Mouse (Mus musculus): ENCODE measurements at regions not wholly inside any gene's neighbourhood (a gene's known extent, or its start where the extent isn't known, plus 50 kb on each side); places are given as distances from the start of the nearest gene placed in this dataset.

DNA sequence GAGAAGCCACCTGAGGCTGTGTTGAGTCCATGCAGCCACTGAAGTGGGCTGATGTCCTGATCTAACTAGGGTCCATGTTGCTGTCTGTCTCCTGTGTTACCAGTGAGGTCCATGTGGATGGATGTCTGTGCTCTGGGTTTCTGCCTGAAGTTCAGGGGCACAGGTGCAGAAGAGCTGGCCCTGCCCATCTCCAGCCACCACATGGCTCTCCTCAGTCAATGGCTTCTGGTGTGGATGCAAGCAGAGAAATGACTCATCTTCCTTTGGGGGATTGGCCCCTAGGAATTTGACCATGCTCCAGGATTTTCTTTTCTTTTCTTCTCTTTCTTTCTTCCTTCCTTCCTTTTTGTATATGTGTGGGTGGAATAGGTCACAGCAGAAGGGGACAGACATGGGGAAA, 66.8 kb upstream of the Tgif1 start:
- Histone ChIP-seq H3K4me3 (replicated peaks in 1 of 3; ENCODE audit: low read depth in 2 of 3, low read length in 2 of 3, poor library complexity in 1 of 3) (no peak overlapping the region), H3K36me3 (replicated peaks in 1 of 2; ENCODE audit: control insufficient read depth in 1 of 2, insufficient read depth in 1 of 2, low read length in 1 of 2) (peaks cover 54 to 76% of the 10 kb centered on the region in 2 experiments), H3K9me3 (replicated peaks; ENCODE audit: low read length) (no peaks in the 10 kb centered on the region), H3K4me1 (ENCODE audit: control insufficient read depth in 1 of 2, insufficient read depth in 2 of 2) (peaks cover 8 to 50% of the 10 kb centered on the region in 2 experiments), H3K79me2 (replicated peaks; ENCODE audit: control insufficient read depth, extremely low read depth, insufficient read depth, poor library complexity, severe bottlenecking) (peaks cover 32% of the 10 kb centered on the region), H3K27me3 (replicated peaks) (no peaks in the 10 kb centered on the region), H3K9ac (ENCODE audit: insufficient read depth, low read depth) (no peak overlapping the region), H3K27ac (ENCODE audit: insufficient read depth, low read depth) (no peak overlapping the region), H3K4me2 (ENCODE audit: insufficient read depth, low read depth, poor library complexity, severe bottlenecking) (no peak overlapping the region)
- no peak for TF ChIP-seq MXI1 (IDR thresholded peaks at IDR 0.05; ENCODE audit: low read depth, low read length)
- TF ChIP-seq SIN3A (IDR thresholded peaks at IDR 0.05; ENCODE audit: low read length) = no peak
- TF ChIP-seq POLR2A (IDR thresholded peaks at IDR 0.05; ENCODE audit: low read depth, low read length) = no peak
- TF ChIP-seq UBTF (IDR thresholded peaks at IDR 0.05; ENCODE audit: low read depth, low read length) = no peak
- no peak for TF ChIP-seq KAT2A (IDR thresholded peaks at IDR 0.05; ENCODE audit: insufficient replicate concordance, low read length)
- no peak for TF ChIP-seq ZMIZ1 (IDR thresholded peaks at IDR 0.05; ENCODE audit: low read depth, low read length)
- no peak for TF ChIP-seq JUN (IDR thresholded peaks at IDR 0.05; ENCODE audit: insufficient read depth, low read depth, low read length)
- no peak for TF ChIP-seq POLR2AphosphoS2 (IDR thresholded peaks at IDR 0.05; ENCODE audit: low read depth, low read length)
- no peak for TF ChIP-seq ZKSCAN1 (IDR thresholded peaks at IDR 0.05; ENCODE audit: borderline replicate concordance, low read depth, low read length)
- TF ChIP-seq SMC3 (IDR thresholded peaks at IDR 0.05; ENCODE audit: low read depth, low read length) = no peak
- in situ Hi-C loops (cut with MboI; ENCODE audit: low pct_ligation_motif_present, low pct_unique_long_range_greater_than_20kb, low sequenced_read_pairs) (no loop called here), dilution Hi-C loops (cut with MboI; ENCODE audit: extremely low pct_ligation_motif_present, extremely low pct_unique_long_range_greater_than_20kb, low sequenced_read_pairs) (no loop called here)
- DNase-seq (ENCODE audit: extremely low read depth) = no peak

DNA sequence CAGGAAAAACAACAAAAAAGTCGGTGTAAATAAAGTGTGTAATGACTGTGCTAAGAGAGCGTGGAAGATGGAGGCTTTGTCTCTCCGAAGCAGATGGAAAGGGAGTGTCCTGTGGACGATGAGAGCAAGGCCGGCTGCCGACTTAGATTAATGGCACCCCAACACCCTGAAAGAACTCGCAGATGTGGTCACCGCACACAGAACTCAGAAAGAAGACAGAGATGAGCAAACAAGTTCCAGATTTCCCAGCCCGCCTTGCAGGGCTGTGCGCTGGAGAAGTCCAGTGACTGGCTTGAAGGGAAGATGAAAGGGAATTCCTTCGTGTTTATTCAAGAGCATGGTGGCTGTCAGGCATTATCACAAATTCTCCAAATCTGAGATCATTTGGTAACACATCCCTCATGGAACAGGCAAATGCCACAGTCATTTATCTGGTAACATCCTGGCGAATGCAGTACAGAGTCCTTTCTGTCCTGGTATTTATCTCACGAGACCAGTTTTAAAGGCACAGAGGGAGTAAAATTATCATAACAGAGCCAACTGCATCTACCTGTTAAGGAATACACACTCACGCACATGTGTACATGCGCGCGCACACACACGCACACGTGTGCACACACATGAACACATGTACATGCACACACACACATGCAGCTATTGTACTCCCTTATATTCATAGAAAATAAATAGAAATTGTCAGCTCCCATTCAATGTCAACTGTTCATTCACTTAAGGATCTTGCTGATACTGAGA, 64.0 kb upstream of the Tgif1 start:
- no peaks in the 10 kb centered on the region for H3K27me3 ChIP-seq (replicated peaks)
- peaks cover 3 to 47% of the 10 kb centered on the region in 2 experiments; a peak in 3 of 4 replicates for H3K4me1 ChIP-seq (ENCODE audit: control insufficient read depth in 1 of 2, insufficient read depth in 2 of 2)
- in situ Hi-C loops (cut with MboI; ENCODE audit: low pct_ligation_motif_present, low pct_unique_long_range_greater_than_20kb, low sequenced_read_pairs) (no loop called here), dilution Hi-C loops (cut with MboI; ENCODE audit: extremely low pct_ligation_motif_present, extremely low pct_unique_long_range_greater_than_20kb, low sequenced_read_pairs) (no loop called here)
- TF ChIP-seq ZNF384 (IDR thresholded peaks at IDR 0.05; ENCODE audit: low read depth, low read length) (no peak), RCOR1 (conservative IDR thresholded peaks at IDR 0.05; ENCODE audit: low read depth, low read length) (no peak), ZC3H11A (IDR thresholded peaks at IDR 0.05; ENCODE audit: low read depth, low read length) (no peak), MXI1 (IDR thresholded peaks at IDR 0.05; ENCODE audit: low read depth, low read length) (no peak), JUND (conservative IDR thresholded peaks at IDR 0.05; ENCODE audit: low read depth, low read length) (no peak), CHD2 (IDR thresholded peaks at IDR 0.05; ENCODE audit: low read length) (no peak), ZKSCAN1 (IDR thresholded peaks at IDR 0.05; ENCODE audit: borderline replicate concordance, low read depth, low read length) (no peak), BHLHE40 (IDR thresholded peaks at IDR 0.05; ENCODE audit: low read depth, low read length) (no peak), ELF1 (IDR thresholded peaks at IDR 0.05; ENCODE audit: low read depth, low read length) (no peak)
- H3K4me2 ChIP-seq (ENCODE audit: insufficient read depth, low read depth, poor library complexity, severe bottlenecking) = no peak overlapping the region
- no peak for DNase-seq (ENCODE audit: extremely low read depth)
- H3K9ac ChIP-seq (ENCODE audit: insufficient read depth, low read depth) = no peak overlapping the region
- no peak overlapping the region for H3K4me3 ChIP-seq (replicated peaks in 1 of 3; ENCODE audit: low read depth in 2 of 3, low read length in 2 of 3, poor library complexity in 1 of 3)
- H3K36me3 ChIP-seq (replicated peaks in 1 of 2; ENCODE audit: control insufficient read depth in 1 of 2, insufficient read depth in 1 of 2, low read length in 1 of 2) = peaks cover 51 to 76% of the 10 kb centered on the region in 2 experiments
- peaks cover 15% of the 10 kb centered on the region for H3K79me2 ChIP-seq (replicated peaks; ENCODE audit: control insufficient read depth, extremely low read depth, insufficient read depth, poor library complexity, severe bottlenecking)
- no peaks in the 10 kb centered on the region for H3K9me3 ChIP-seq (replicated peaks; ENCODE audit: low read length)
- H3K27ac ChIP-seq (ENCODE audit: insufficient read depth, low read depth) = no peak overlapping the region
